Mouse (Mus musculus): ENCODE results near the gene Calml3.
"Not testable (repeated sequence)": the region's sequence is repeated elsewhere in the genome, so short reads cannot be mapped to it uniquely, and the experiment has no call there.

Gene Calml3

DNA sequence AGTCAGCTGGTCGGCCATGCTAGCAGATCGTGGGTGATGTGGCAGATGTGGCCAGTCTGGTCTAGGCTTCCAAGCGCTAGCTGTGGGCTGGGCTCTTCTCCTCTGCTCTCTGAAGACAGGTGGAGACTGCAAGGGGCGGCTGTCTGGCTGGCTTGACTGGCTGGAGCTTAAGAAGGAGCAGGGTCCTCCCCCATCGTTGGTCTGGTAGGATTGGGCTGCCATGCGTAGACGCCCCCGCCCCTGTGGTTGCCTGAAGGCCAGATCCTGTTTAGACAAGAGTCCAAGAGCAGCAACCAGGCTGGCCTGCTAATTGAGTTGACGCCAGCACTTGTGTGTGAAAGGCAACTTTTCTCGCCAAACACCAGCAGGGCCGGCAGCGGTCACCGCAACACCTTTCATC, at the start of gene Calml3:
Calml3 (minus strand) TSS at position 131 of the 400 bp plus-strand sequence.
- DNase-seq (ENCODE audit: low spot score): no peak

DNA sequence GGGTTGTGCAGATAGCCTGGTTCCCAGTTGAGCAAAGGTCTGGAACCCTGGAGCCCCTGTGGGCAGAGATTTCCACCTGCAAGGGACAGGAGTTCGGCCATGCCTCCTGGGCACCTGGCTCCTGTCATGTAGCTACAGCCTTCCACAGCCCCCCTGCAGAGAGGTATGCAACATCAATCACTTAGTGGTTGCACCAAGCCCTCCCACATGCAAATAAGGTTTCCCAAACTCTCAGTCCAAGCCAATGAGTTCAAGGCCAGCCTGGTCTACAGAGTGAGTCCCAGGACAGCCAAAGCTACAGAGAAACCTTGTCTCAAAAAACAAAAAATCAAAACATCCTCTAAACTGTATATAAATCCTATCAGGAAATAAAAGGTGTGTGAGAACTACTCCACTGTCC, 46.2 kb upstream of the Calml3 start:
- DNase-seq (ENCODE audit: low spot score): no peak

DNA sequence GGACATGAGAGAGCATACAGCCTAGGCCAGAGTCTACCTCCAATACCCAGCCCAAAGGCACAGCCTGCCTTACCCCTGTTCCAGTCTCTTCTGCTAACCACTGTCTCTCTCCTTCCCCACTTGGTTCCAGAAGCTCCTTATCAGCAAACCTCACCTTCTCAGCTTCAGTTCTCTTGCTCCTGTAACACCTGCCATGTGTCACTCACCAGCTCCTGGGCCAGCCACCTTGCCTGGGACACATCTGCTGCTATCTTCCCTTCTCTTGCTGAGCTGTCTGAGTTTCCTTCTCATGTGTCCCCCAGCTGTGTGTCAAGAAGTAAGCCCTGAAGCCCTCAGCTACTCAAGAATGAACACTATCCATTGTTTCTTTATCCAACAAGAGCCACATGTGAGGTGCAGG, 36.5 kb upstream of the Calml3 start:
- DNase-seq (ENCODE audit: low spot score): not testable (repeated sequence)

DNA sequence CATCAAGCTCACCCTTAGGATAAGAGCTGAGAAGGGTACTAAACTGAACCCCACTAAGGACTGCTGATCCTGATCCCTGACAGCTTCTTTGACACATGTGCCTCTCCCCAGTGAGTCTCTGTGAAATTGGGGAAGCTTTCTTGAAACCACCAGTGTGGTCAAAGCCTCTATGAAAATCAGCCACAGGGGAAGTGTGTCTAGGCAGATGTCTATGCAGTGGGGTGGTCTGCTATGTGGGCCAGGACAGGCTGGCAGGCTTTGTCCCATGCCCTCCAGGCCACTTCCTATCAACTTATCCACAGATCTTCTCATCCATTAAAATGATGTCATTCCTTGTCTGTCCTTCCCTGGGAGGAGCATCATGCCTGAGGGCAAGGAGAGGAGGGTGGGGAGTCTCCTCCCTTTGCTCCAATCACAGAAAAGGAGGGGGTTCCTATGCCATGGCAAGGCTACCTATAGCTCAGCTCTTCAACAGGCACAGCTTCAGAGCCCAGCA, 33.2 kb upstream of the Calml3 start, which contains the start of gene Calm4:
Calm4 (plus strand) TSS at position 446 of the 496 bp plus-strand sequence.
- DNase-seq (ENCODE audit: low spot score): not testable (repeated sequence)

DNA sequence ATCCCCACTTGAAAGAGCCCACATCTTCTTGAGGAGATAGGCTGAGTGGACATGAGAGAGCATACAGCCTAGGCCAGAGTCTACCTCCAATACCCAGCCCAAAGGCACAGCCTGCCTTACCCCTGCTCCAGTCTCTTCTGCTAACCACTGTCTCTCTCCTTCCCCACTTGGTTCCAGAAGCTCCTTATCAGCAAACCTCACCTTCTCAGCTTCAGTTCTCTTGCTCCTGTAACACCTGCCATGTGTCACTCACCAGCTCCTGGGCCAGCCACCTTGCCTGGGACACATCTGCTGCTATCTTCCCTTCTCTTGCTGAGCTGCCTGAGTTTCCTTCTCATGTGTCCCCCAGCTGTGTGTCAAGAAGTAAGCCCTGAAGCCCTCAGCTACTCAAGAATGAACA, 29.5 kb upstream of the Calml3 start:
- DNase-seq (ENCODE audit: low spot score): not testable (repeated sequence)

DNA sequence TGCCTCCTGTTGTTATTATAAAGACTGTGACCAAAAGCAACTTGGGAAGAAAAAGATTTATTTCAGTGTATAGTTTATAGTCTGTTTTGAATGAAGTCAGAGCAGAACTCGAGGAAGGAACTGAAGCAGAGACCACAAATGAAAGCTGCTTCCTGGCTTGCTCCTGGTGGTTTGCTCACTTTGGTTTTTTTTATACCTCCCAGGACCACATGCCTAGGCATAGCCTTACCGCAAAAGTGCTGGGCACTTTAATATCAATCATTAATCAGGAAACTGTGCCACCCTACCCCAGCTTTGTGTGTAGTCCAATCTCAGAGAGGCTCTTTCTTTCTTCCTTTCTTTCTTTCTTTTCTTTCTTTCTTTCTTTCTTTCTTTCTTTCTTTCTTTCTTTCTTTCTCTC, 28.3 kb upstream of the Calml3 start:
- no peak for DNase-seq (ENCODE audit: low spot score)

DNA sequence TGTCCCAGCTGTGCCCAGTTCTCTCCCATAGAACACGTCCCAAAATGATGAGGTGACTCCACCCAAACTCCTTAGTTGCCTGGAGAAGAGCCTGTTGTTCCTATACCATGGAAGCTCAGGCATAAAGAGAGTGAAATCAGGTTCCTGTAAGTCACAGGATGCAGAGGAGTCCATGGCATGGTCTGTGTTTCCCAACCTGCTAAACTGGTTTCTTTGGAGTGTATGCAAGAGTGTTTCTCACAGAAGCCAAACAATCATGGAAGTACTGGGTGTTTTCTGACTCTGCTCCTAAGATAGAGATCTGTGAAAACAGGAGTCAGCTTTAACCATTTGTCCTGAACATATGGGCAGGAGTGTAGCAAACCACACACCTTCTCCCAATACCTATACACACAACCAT, 27.9 kb upstream of the Calml3 start:
- DNase-seq (ENCODE audit: low spot score): no peak

DNA sequence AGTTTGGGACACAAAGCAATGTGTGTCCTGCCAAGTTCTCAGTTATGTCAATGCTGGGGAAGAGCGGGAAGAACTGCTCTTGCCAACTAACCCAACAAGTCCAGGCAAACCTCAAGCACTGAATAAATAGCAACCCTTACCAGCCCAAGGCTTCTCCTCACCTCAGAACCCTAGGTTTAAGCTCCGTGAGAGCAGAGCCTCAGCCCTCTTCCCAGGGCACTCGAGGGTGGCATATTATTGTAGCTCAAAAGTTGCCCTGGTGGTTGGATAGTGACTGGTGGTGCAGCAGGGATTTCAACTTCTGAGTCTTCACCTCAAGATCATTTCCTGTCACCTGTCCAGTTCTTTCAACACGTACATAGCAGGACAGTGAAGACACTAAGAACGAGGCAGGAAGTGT, 27.4 kb upstream of the Calml3 start:
- DNase-seq (ENCODE audit: low spot score): no peak

DNA sequence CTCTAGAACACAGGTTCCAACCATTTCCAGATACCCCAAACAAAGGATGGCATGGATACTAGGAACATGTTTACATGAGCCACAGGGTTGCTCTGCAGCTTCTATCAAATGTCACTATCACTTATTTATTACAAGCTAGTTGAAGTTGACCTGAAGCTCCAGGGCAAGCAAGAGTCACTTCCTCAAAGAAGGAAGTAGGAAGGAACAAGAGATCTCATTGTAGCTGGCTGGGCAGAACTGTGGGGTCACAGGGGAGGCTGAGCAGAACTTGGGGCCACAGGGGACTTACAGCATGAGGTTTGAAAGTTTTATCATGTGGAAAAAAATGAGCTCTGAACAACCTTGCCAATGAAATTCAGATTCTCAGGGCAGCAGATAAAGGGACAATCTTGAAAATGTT, 21.6 kb upstream of the Calml3 start:
- DNase-seq (ENCODE audit: low spot score): no peak

DNA sequence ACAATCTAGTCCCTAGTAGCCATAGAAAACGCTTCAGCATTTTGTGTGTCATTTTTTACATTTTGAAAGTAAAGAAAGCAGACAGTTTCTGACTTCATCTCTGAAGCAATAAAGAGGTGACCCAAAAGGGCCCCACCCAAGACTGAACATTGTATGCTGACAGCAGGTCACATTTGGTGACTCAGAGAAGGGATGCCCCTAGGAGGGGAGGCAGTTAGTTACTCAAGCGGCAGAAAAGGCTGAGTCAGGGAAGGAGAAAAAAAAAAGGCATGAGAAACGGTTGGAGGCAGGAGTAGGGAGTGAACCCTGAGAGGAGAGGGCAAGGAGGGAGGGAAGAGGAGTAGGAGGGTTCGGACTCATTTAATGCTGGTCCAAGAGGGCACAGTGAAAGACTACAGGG, 18.0 kb upstream of the Calml3 start:
- no peak for DNase-seq (ENCODE audit: low spot score)

DNA sequence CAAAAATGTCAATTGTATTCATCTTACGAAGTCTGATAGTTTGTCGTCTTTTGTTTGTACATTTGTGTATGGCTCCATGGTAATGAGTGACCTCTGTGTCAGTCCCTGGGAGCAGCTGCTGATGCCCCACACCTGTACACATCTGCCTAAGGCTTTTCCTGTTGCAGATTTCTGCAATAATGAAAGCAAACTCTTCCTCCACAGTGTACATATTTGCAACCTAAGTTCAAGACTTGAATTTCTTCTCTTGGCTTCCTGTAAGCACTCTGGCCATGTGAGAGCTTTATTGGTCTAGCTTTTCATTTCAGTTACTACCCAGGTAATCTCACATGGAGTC, 14.6 kb upstream of the Calml3 start:
- DNase-seq (ENCODE audit: low spot score): no peak

DNA sequence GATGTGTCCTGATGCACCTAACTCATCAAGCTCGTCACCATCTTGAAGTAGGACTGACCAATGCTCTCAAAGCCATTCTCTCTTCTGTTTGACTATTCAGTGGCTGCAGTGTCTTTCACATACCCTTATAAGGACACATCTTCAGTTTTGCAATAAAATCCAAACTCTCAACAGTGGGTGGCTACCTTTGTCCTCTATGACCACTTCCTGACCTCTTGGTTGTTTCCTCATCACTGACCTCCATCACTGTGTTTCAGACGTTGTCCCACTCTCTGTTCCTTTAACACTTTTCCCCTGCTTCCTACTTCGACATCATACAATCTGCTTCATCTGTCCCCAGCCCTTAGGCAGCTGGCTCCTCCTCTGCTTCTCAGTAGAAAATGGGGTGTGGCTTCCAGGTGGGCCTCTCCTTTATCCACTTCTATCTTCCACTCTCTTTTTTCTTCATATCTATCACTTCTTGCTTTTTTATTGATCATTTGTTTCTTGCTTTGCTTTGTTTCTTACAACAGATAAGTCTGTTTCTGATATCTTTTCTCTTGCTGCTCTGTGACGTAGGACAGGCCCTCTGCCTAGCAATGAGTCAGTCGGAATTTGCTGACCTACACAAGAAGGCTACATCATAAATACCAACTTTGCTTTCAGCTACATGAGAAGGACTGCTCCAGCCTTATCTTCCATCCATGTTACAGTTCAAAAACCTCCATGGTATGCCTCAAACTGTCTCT, 14.1 kb upstream of the Calml3 start:
- no peak for DNase-seq (ENCODE audit: low spot score)

DNA sequence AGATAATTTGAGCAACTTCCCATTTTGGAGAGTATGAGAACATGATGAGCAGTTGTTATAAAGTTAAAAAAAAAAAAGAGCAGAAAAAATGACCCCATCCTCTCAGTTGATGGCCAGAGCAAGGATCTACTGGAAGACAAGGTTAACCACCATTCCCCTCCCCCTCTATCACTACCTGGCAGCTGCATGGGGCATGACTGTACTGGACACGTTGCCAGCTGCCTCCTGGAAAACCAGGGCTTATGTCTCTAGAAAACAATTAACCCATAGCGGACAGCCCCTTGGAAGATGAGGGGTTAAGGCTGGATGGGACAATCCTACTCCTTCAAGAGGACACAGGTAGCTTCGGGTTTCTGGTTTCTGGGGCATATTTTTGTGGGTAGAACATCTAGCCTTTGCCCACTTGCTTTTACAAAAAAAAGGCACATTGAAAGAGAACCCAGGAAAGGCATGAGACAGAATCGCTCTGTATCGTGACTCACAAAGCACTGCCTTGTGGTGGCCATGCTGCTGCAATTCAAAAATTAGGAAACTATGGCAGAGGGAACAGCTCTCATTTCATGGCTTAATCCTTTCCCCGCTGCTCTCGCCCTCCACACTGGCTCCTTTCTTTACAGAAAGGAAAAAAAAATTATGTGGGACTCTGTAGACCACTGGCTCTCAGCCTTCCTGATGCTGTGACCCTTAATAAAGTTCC, 3.2 kb upstream of the Calml3 start:
- peak; percentile 61 for DNase-seq (ENCODE audit: low spot score)

DNA sequence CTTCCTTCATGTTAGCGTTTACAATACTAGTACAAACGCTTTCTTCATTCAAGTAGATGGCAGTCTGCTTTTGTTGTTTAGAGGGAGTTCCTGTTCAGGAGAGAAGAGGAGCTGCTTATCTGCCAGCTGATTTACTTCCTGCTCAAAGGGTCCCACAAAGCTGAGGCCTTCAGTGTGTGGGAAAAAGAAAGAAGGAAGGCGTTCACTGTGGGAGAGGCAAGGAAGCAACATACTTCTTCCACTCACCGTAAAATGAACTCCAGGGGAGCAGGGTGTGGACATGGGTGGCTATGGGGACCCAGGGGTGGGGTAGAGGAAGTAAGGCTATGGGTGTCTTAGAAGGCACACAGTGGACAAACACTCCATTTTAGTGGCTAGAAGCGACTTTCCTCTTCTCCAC, 1.5 kb upstream of the Calml3 start:
- DNase-seq (ENCODE audit: low spot score): no peak

DNA sequence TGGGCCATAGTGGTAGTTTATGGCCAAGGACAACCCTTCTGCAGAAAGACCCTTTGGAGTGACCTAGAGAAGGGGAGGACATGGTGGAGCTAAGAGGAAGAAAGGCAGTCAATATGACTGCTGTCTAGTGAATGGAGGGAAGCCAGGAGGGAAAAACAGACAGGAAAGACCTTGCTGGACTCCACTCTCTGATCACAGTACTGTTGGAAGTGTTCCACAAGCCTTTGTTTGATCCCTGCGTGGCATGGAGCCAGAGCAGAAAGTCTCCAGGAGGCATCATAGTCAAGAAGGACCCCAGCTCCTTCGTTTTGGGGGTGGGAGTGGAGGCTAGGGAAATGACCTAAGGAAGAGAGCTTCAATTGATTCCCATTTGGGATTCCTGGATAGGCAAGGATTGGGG, 1.0 kb upstream of the Calml3 start:
- DNase-seq (ENCODE audit: low spot score): no peak

DNA sequence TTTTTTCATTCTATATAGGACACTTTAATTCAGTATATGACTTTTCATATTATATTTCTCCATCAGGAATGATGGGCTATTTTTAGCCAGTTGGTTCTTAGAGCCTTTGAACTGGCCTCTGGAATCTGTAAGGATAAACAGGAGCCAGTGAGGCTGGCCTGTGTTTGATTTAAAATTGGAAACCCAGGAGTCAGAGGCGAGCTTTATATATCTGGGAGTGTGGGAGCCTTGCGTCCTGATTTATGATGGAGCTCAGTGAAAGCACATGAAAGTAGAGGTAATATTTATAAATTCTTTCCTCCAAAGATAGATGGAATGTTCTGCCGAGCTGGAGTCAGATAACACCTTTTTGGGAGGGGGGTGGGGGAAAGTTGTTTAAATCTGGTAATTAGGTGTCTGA, 4.7 kb downstream of the Calml3 start:
- DNase-seq (ENCODE audit: low spot score): no peak

DNA sequence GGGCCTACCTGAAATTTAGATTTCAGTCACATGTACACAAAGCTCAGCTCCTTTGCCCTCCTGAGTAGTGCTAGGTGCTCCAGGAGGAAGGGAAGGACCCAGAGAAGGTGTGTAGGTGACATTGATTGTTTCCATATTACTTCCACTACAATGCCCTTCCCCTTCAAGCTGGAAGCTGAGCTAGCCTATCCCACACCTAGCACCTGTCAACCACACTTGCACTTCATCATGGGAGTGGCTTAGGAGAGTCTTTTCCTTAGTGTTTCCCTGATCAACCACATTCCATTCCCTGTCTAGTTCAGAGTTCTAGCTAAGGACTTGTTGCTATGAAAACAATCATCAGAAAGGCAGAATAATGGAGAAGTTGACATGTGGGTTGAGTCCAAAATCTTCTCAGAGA, 5.4 kb downstream of the Calml3 start:
- DNase-seq (ENCODE audit: low spot score): no peak

DNA sequence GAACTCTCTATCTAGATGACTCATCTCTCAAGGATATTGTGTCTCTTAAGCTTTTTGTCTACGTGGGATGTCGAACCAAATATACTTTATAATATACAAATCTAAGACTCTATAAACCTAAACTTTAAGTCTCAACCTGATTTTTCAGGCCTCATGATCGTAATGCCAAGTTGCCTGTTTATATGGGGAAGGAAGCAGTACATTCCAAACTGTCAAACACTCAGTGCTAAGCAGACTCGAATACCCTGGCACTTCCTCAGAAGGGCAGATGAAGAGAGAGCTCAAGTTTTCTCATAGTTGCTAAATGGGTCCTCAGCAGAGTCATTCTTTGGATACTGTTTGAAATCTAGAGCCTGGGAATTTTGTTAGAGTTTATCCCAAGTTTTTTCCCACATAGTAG, 7.5 kb downstream of the Calml3 start:
- no peak for DNase-seq (ENCODE audit: low spot score)

DNA sequence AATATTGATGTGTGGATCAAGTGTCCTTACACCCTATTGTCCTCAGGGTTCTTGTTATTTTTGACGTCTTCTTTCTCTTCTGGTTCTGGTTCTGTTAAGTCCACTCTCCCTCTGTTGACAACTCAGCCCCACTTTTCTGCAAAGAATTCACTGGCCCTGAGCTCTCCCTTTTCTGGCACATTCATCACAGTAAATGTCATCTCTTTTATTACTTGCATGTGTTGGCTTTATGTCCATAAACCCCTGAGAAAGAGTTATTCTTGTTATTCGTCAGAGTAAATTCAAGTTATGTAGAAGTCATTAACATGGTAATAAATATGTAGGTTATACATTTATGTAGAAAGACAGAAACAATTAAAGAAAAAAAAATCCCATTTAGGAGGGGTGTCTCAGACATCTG, 14.6 kb downstream of the Calml3 start:
- no peak for DNase-seq (ENCODE audit: low spot score)

DNA sequence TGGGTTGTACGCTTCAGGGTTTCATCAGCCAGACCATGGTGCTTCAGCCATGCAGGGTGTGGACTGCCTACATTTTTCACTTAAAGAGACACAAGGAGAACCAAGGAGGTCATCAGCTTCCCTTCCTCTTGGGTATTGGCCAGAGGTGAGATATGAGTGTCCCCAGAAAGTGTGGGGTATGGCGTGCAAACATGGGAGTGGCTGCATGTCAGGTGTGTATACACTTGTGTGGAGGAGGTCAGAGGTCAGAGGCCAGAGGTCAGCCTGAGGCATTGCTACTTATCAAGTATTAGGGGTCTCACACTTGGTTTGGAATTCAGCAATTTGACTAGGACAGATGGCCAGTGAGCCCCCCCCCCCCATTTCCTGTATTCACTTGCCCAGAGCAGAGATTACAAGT, 15.5 kb downstream of the Calml3 start:
- no peak for DNase-seq (ENCODE audit: low spot score)

DNA sequence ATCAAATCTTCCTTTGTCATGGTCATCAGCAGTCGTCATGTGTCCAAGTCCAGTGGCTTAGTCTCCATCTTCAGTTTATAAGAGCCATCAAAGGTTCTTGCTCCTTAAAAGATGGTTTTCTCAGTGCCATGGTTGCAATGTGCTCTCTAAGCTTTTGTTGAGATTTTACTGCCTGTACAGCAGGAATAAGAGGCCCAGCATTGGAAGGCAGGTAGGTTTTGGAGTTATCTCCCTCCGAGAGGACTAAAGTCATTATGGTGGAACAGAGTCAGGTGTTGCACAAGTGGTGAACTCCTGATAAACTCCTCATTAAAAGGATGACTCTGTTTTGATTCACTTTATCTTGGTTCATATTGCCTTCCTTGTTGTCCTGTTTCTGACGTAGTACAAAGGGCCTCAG, 16.5 kb downstream of the Calml3 start:
- no peak for DNase-seq (ENCODE audit: low spot score)

DNA sequence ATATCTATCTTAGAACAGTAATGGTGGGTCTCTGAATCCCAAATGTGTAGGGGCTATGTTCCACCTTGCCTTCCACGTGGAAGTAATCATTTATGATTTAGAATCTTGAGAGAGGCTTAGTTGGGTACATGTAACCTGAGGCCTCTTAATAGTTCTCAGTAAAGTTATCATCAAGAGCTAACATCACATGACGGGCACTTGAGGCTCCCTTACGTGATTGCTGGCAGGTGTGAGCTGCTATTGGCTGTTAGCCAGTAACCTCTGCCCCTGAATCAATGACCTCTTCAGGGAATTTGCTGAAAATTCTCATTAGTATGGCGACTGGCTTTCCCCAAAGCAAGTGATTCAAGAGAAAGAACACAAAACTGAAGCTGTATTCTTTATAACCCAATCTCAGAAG, 17.0 kb downstream of the Calml3 start:
- DNase-seq (ENCODE audit: low spot score): no peak

DNA sequence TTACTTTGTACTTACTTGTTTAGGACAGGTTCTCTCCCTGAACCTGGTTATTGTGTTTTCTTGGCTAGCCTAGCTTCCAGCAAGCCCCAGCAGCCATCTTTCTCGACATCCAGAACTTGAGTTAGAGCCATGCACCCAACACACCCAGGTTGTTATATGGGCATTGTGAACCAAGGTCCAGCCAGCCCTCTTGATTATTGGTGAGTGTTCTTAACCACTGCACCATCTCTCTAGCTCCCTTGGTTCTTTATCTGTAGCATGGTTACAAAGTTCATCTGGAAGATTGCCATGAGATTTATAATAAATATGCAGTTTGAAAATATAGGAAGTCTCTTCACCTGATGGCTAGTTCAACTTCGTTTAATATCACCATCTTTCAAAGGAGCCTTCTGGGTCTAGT, 20.5 kb downstream of the Calml3 start:
- no peak for DNase-seq (ENCODE audit: low spot score)

DNA sequence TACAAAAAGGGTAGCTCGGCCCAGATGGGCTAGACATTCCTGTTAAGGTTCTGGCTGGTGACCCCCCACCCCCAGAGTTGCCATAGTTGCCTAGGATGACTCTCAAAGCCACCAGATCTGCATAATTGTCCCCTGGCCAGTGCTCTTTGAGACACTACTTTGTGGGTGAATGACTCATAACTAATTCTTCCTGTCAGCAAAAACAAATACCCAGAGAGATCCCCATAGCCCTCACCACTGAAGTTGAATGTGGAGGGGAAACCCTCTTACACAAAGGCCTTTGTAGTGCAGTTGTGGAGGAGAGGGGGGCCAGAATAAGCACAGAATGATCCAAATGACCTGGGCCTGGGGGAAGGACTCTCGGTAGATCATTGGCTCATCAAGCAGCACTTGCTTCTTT, 21.6 kb downstream of the Calml3 start:
- DNase-seq (ENCODE audit: low spot score): peak; percentile 70
